Mouse (Mus musculus): Measurements from ENCODE around the gene Atp4b.

Atp4b gene

GRCm38 (mm10) chr8:13396725-13397124, at the start of gene Atp4b:
Atp4b (minus strand) TSS chr8:13396825.
- DNase-seq (ENCODE audit: low read depth, low spot score) = no peak

- no peak for DNase-seq (ENCODE audit: low read depth, low spot score)
Measured at GRCm38 (mm10) chr8:13442152-13442551, 45.5 kb upstream of the Atp4b start.

- DNase-seq (ENCODE audit: low read depth, low spot score) = no peak
Measured at GRCm38 (mm10) chr8:13437531-13437930, 40.9 kb upstream of the Atp4b start.

GRCm38 (mm10) chr8:13436052-13436451, 39.4 kb upstream of the Atp4b start:
- DNase-seq (ENCODE audit: low read depth, low spot score) = no peak

GRCm38 (mm10) chr8:13434889-13435288, 38.3 kb upstream of the Atp4b start, which contains the start of gene Tmem255b:
Tmem255b (plus strand) TSS chr8:13435189.
- DNase-seq (ENCODE audit: low read depth, low spot score) = no peak

- no peak for DNase-seq (ENCODE audit: low read depth, low spot score)
Measured at GRCm38 (mm10) chr8:13433130-13433529, 36.5 kb upstream of the Atp4b start.

GRCm38 (mm10) chr8:13430866-13431265, 34.2 kb upstream of the Atp4b start:
- DNase-seq (ENCODE audit: low read depth, low spot score) = no peak

- DNase-seq (ENCODE audit: low read depth, low spot score) = no peak
Measured at GRCm38 (mm10) chr8:13430412-13430811, 33.8 kb upstream of the Atp4b start.

GRCm38 (mm10) chr8:13428156-13428555, 31.5 kb upstream of the Atp4b start:
- no peak for DNase-seq (ENCODE audit: low read depth, low spot score)

GRCm38 (mm10) chr8:13427351-13427750, 30.7 kb upstream of the Atp4b start:
- no peak for DNase-seq (ENCODE audit: low read depth, low spot score)

- DNase-seq (ENCODE audit: low read depth, low spot score) = no peak
Measured at GRCm38 (mm10) chr8:13420970-13421369, 24.3 kb upstream of the Atp4b start.

GRCm38 (mm10) chr8:13419111-13419639, 22.6 kb upstream of the Atp4b start:
- no peak for DNase-seq (ENCODE audit: low read depth, low spot score)

- DNase-seq (ENCODE audit: low read depth, low spot score) = no peak
Measured at GRCm38 (mm10) chr8:13415879-13416278, 19.3 kb upstream of the Atp4b start.

GRCm38 (mm10) chr8:13413823-13414390, 17.3 kb upstream of the Atp4b start:
- no peak for DNase-seq (ENCODE audit: low read depth, low spot score)

GRCm38 (mm10) chr8:13412891-13413558, 16.4 kb upstream of the Atp4b start:
- peak; percentile 86 for DNase-seq (ENCODE audit: low read depth, low spot score)

GRCm38 (mm10) chr8:13411597-13411996, 15.0 kb upstream of the Atp4b start:
- peak; percentile 89 for DNase-seq (ENCODE audit: low read depth, low spot score)

- no peak for DNase-seq (ENCODE audit: low read depth, low spot score)
Measured at GRCm38 (mm10) chr8:13406011-13406410, 9.4 kb upstream of the Atp4b start.

- DNase-seq (ENCODE audit: low read depth, low spot score) = no peak
Measured at GRCm38 (mm10) chr8:13404666-13405131, 8.1 kb upstream of the Atp4b start, which contains the start of gene Grk1. Grk1 (plus strand) TSS chr8:13405081.

GRCm38 (mm10) chr8:13403517-13403916, 6.9 kb upstream of the Atp4b start:
- no peak for DNase-seq (ENCODE audit: low read depth, low spot score)

- no peak for DNase-seq (ENCODE audit: low read depth, low spot score)
Measured at GRCm38 (mm10) chr8:13393869-13394268, 2.8 kb downstream of the Atp4b start.

GRCm38 (mm10) chr8:13388744-13389143, 7.9 kb downstream of the Atp4b start:
- no peak for DNase-seq (ENCODE audit: low read depth, low spot score)

GRCm38 (mm10) chr8:13387728-13388127, 8.9 kb downstream of the Atp4b start:
- no peak for DNase-seq (ENCODE audit: low read depth, low spot score)

- DNase-seq (ENCODE audit: low read depth, low spot score) = no peak
Measured at GRCm38 (mm10) chr8:13386366-13386765, 10.3 kb downstream of the Atp4b start.

Data from 3T3-L1 (cell line).